Mouse (Mus musculus) lung, embryonic 14.5 days (tissue): Measurements from ENCODE around the gene Pik3cg. TPM values are rescaled to one million over a fixed set of nuclear protein-coding genes. Genes with fewer than 3 reads are reported as not detected.

Experiments used
- ATAC-seq: fragments of 200-750 bp; cut with Nextera tagmentation; 2 replicates; pipeline ENCODE4 v1.8.0; 2017; ENCODE audit warnings: mild to moderate bottlenecking, moderate TSS enrichment, moderate library complexity; ENCODE audit not compliant: insufficient read depth
- DNase-seq: peaks from one replicate; pipeline ENCODE4 v3.0.0-alpha.2; 2015
- H3K27ac ChIP-seq: fragments of 300-500 bp; sonication (generic); 2 replicates; pipeline ENCODE4 v1.5.1; 2014; ENCODE audit warnings: low read depth, mild to moderate bottlenecking, moderate library complexity
- H3K27me3 ChIP-seq: fragments of 300-500 bp; sonication (generic); 2 replicates; pipeline ENCODE4 v1.6.1; 2014; ENCODE audit warnings: low read length, control low read depth; ENCODE audit not compliant: insufficient read depth
- H3K36me3 ChIP-seq: fragments of 300-500 bp; sonication (generic); 2 replicates; pipeline ENCODE4 v1.6.1; 2014; ENCODE audit warnings: control low read depth; ENCODE audit not compliant: insufficient read depth
- H3K4me1 ChIP-seq: fragments of 300-500 bp; sonication (generic); 2 replicates; pipeline ENCODE4 v1.6.1; 2014; ENCODE audit warnings: antibody characterized with exemption, control low read depth; ENCODE audit not compliant: insufficient read depth
- H3K4me2 ChIP-seq: fragments of 300-500 bp; sonication (generic); 2 replicates; pipeline ENCODE4 v1.6.1; 2014; ENCODE audit warnings: mild to moderate bottlenecking
- H3K4me3 ChIP-seq: fragments of 300-500 bp; sonication (generic); 2 replicates; pipeline ENCODE4 v1.5.1; 2014; ENCODE audit warnings: low read depth, low read length
- H3K9ac ChIP-seq: fragments of 300-500 bp; sonication (generic); 2 replicates; pipeline ENCODE4 v1.6.1; 2014
- H3K9me3 ChIP-seq: fragments of 300-500 bp; sonication (generic); 2 replicates; pipeline ENCODE4 v1.6.1; 2016; ENCODE audit warnings: low read depth, low read length, control low read depth
- CTCF ChIP-seq: IDR thresholded peaks from 2 replicates; pipeline ENCODE4 v1.5.1; 2016; ENCODE audit warnings: antibody characterized with exemption, low read depth
- WGBS: fragments of 180-500 bp; shearing (Covaris S2); extraction: QIAGEN DNeasy Blood & Tissue Kit; methylation state at CpG from one replicate; pipeline ENCODE4 v1.1.7; 2014; 5-methylcytosine and 5-hydroxymethylcytosine counted together
- polyA plus RNA-seq: library from polyadenylated mRNA; unstranded; fragments of >200 nt; fragmentation: Nextera tagmentation; extraction: Ambion mirVana; gene quantifications from 2 replicates; pipeline ENCODE4 v1.2.1, GENCODE M21; 2014

The Pik3cg gene
- polyA plus RNA-seq, 1 experiment from 2014 or later, result 4.8 TPM

- no peaks in the 10 kb centered on the region for H3K27me3 ChIP-seq
- TF ChIP-seq CTCF, result no peak
- no peaks in the 10 kb centered on the region for H3K4me1 ChIP-seq
- no peak overlapping the region for H3K9ac ChIP-seq
- ATAC-seq (no peak), DNase-seq (no peak)
- no peak overlapping the region for H3K4me2 ChIP-seq
- WGBS, result 52% methylated on average over 5 of the region's 5 CpGs
- no peaks in the 10 kb centered on the region for H3K9me3 ChIP-seq
- no peaks in the 10 kb centered on the region for H3K36me3 ChIP-seq
- no peak overlapping the region for H3K27ac ChIP-seq
- H3K4me3 ChIP-seq, result no peak overlapping the region
These were observed 20.7 kb downstream of the Pik3cg start for GRCm38 (mm10) chr12:32187668-32188236.

GRCm38 (mm10) chr12:32186627-32187255, 21.7 kb downstream of the Pik3cg start:
- H3K4me3 ChIP-seq, result no peak overlapping the region
- no peaks in the 10 kb centered on the region for H3K27me3 ChIP-seq
- H3K27ac ChIP-seq, result no peak overlapping the region
- no peak for TF ChIP-seq CTCF
- no peak overlapping the region for H3K4me2 ChIP-seq
- 70% methylated on average over 6 of the region's 6 CpGs for WGBS
- H3K9me3 ChIP-seq, result no peaks in the 10 kb centered on the region
- no peaks in the 10 kb centered on the region for H3K36me3 ChIP-seq
- no peak for ATAC-seq
- no peak for DNase-seq
- H3K9ac ChIP-seq, result no peak overlapping the region
- no peaks in the 10 kb centered on the region for H3K4me1 ChIP-seq

- no peaks in the 10 kb centered on the region for H3K36me3 ChIP-seq
- DNase-seq, result no peak
- no peak overlapping the region for H3K4me2 ChIP-seq
- TF ChIP-seq CTCF, result no peak
- ATAC-seq, result no peak
- H3K27me3 ChIP-seq, result no peaks in the 10 kb centered on the region
- H3K9me3 ChIP-seq, result no peaks in the 10 kb centered on the region
- no peak overlapping the region for H3K4me3 ChIP-seq
- no peak overlapping the region for H3K27ac ChIP-seq
- H3K4me1 ChIP-seq, result no peaks in the 10 kb centered on the region
- WGBS, result 89% methylated on average over 3 of the region's 3 CpGs
- no peak overlapping the region for H3K9ac ChIP-seq
These were observed 23.6 kb downstream of the Pik3cg start for GRCm38 (mm10) chr12:32184874-32185273.

GRCm38 (mm10) chr12:32183584-32183983, 24.9 kb downstream of the Pik3cg start:
- no peak for TF ChIP-seq CTCF
- no peak overlapping the region for H3K4me3 ChIP-seq
- DNase-seq (no peak), ATAC-seq (no peak)
- H3K36me3 ChIP-seq, result no peaks in the 10 kb centered on the region
- H3K9me3 ChIP-seq, result no peaks in the 10 kb centered on the region
- H3K27ac ChIP-seq, result no peak overlapping the region
- no peaks in the 10 kb centered on the region for H3K4me1 ChIP-seq
- H3K27me3 ChIP-seq, result no peaks in the 10 kb centered on the region
- H3K4me2 ChIP-seq, result no peak overlapping the region
- 67% methylated on average over 1 of the region's 1 CpGs for WGBS
- no peak overlapping the region for H3K9ac ChIP-seq

- no peak for TF ChIP-seq CTCF
- Histone ChIP-seq H3K4me2 (no peak overlapping the region), H3K27me3 (no peaks in the 10 kb centered on the region), H3K9ac (no peak overlapping the region), H3K4me1 (no peaks in the 10 kb centered on the region), H3K9me3 (no peaks in the 10 kb centered on the region), H3K36me3 (no peaks in the 10 kb centered on the region), H3K4me3 (no peak overlapping the region), H3K27ac (no peak overlapping the region)
- ATAC-seq (no peak), DNase-seq (no peak)
- 84% methylated on average over 15 of the region's 15 CpGs for WGBS
These were observed 25.6 kb downstream of the Pik3cg start for GRCm38 (mm10) chr12:32182632-32183419.

- Histone ChIP-seq H3K4me2 (no peak overlapping the region), H3K4me1 (no peaks in the 10 kb centered on the region), H3K36me3 (no peaks in the 10 kb centered on the region), H3K27me3 (no peaks in the 10 kb centered on the region), H3K9me3 (no peaks in the 10 kb centered on the region), H3K9ac (no peak overlapping the region), H3K4me3 (no peak overlapping the region), H3K27ac (no peak overlapping the region)
- WGBS, result 47% methylated on average over 4 of the region's 4 CpGs
- no peak for TF ChIP-seq CTCF
- DNase-seq (no peak), ATAC-seq (no peak)
These were observed 26.6 kb downstream of the Pik3cg start for GRCm38 (mm10) chr12:32181885-32182284.

- Histone ChIP-seq H3K9ac (no peak overlapping the region), H3K4me2 (no peak overlapping the region), H3K27ac (no peak overlapping the region), H3K4me1 (no peaks in the 10 kb centered on the region), H3K9me3 (no peaks in the 10 kb centered on the region), H3K4me3 (no peak overlapping the region), H3K27me3 (no peaks in the 10 kb centered on the region), H3K36me3 (no peaks in the 10 kb centered on the region)
- WGBS, result 90% methylated on average over 6 of the region's 6 CpGs
- ATAC-seq (no peak), DNase-seq (no peak)
- no peak for TF ChIP-seq CTCF
These were observed 34.0 kb downstream of the Pik3cg start for GRCm38 (mm10) chr12:32174437-32174836.
